Mouse (Mus musculus): ENCODE results near the gene Tlr6. TPM values are rescaled to one million over a fixed set of nuclear protein-coding genes. Genes with fewer than 3 reads are reported as not detected.

Tlr6 gene
- polyA plus RNA-seq, 1 experiment from 2014 or later: 0.20 TPM

GRCm38 (mm10) chr5:64954931-64955330 is 5.0 kb downstream of the Tlr6 start:
- no peak for ATAC-seq (ENCODE audit: low read depth)
- no peak overlapping the region for H3K4me2 ChIP-seq (ENCODE audit: low read depth, low read length)
- H3K9me3 ChIP-seq (ENCODE audit: control insufficient read depth, low read length): no peaks in the 10 kb centered on the region
- no peak overlapping the region for H3K4me3 ChIP-seq (ENCODE audit: low read depth, low read length)
- no peak overlapping the region for H3K9ac ChIP-seq (replicated peaks; ENCODE audit: low read depth, low read length)
- no peaks in the 10 kb centered on the region for H3K4me1 ChIP-seq (ENCODE audit: control insufficient read depth, insufficient read depth, low read length)
- WGBS: 88% methylated on average over 8 of the region's 8 CpGs
- no peaks in the 10 kb centered on the region for H3K27me3 ChIP-seq (ENCODE audit: control insufficient read depth, insufficient read depth, low read length)
- H3K27ac ChIP-seq (ENCODE audit: low read depth, low read length): no peak overlapping the region
- no peaks in the 10 kb centered on the region for H3K36me3 ChIP-seq (ENCODE audit: control insufficient read depth, insufficient read depth, low read length)

- no peak overlapping the region for H3K9ac ChIP-seq (replicated peaks; ENCODE audit: low read depth, low read length)
- H3K9me3 ChIP-seq (ENCODE audit: control insufficient read depth, low read length): no peaks in the 10 kb centered on the region
- H3K27ac ChIP-seq (ENCODE audit: low read depth, low read length): no peak overlapping the region
- H3K4me2 ChIP-seq (ENCODE audit: low read depth, low read length): no peak overlapping the region
- H3K4me3 ChIP-seq (ENCODE audit: low read depth, low read length): no peak overlapping the region
- H3K36me3 ChIP-seq (ENCODE audit: control insufficient read depth, insufficient read depth, low read length): no peaks in the 10 kb centered on the region
- no peaks in the 10 kb centered on the region for H3K4me1 ChIP-seq (ENCODE audit: control insufficient read depth, insufficient read depth, low read length)
- WGBS: 92% methylated on average over 5 of the region's 5 CpGs
- ATAC-seq (ENCODE audit: low read depth): no peak
- H3K27me3 ChIP-seq (ENCODE audit: control insufficient read depth, insufficient read depth, low read length): no peaks in the 10 kb centered on the region
These were observed 8.4 kb downstream of the Tlr6 start for GRCm38 (mm10) chr5:64951486-64951885.

GRCm38 (mm10) chr5:64932775-64933174 is 27.1 kb downstream of the Tlr6 start:
- no peak overlapping the region for H3K9ac ChIP-seq (replicated peaks; ENCODE audit: low read depth, low read length)
- WGBS: 93% methylated on average over 15 of the region's 15 CpGs
- no peaks in the 10 kb centered on the region for H3K27me3 ChIP-seq (ENCODE audit: control insufficient read depth, insufficient read depth, low read length)
- no peaks in the 10 kb centered on the region for H3K36me3 ChIP-seq (ENCODE audit: control insufficient read depth, insufficient read depth, low read length)
- no peak overlapping the region for H3K4me3 ChIP-seq (ENCODE audit: low read depth, low read length)
- no peaks in the 10 kb centered on the region for H3K9me3 ChIP-seq (ENCODE audit: control insufficient read depth, low read length)
- no peak overlapping the region for H3K27ac ChIP-seq (ENCODE audit: low read depth, low read length)
- no peak overlapping the region for H3K4me2 ChIP-seq (ENCODE audit: low read depth, low read length)
- no peaks in the 10 kb centered on the region for H3K4me1 ChIP-seq (ENCODE audit: control insufficient read depth, insufficient read depth, low read length)
- ATAC-seq (ENCODE audit: low read depth): no peak

GRCm38 (mm10) chr5:64932215-64932614 is 27.7 kb downstream of the Tlr6 start:
- H3K4me3 ChIP-seq (ENCODE audit: low read depth, low read length): no peak overlapping the region
- 59% methylated on average over 3 of the region's 3 CpGs for WGBS
- no peaks in the 10 kb centered on the region for H3K27me3 ChIP-seq (ENCODE audit: control insufficient read depth, insufficient read depth, low read length)
- H3K4me2 ChIP-seq (ENCODE audit: low read depth, low read length): no peak overlapping the region
- no peaks in the 10 kb centered on the region for H3K4me1 ChIP-seq (ENCODE audit: control insufficient read depth, insufficient read depth, low read length)
- no peak overlapping the region for H3K9ac ChIP-seq (replicated peaks; ENCODE audit: low read depth, low read length)
- H3K9me3 ChIP-seq (ENCODE audit: control insufficient read depth, low read length): no peaks in the 10 kb centered on the region
- no peak for ATAC-seq (ENCODE audit: low read depth)
- no peak overlapping the region for H3K27ac ChIP-seq (ENCODE audit: low read depth, low read length)
- no peaks in the 10 kb centered on the region for H3K36me3 ChIP-seq (ENCODE audit: control insufficient read depth, insufficient read depth, low read length)

- H3K9me3 ChIP-seq (ENCODE audit: control insufficient read depth, low read length): no peaks in the 10 kb centered on the region
- no peak for ATAC-seq (ENCODE audit: low read depth)
- no peaks in the 10 kb centered on the region for H3K27me3 ChIP-seq (ENCODE audit: control insufficient read depth, insufficient read depth, low read length)
- H3K9ac ChIP-seq (replicated peaks; ENCODE audit: low read depth, low read length): no peak overlapping the region
- H3K36me3 ChIP-seq (ENCODE audit: control insufficient read depth, insufficient read depth, low read length): no peaks in the 10 kb centered on the region
- H3K27ac ChIP-seq (ENCODE audit: low read depth, low read length): no peak overlapping the region
- H3K4me2 ChIP-seq (ENCODE audit: low read depth, low read length): no peak overlapping the region
- no peak overlapping the region for H3K4me3 ChIP-seq (ENCODE audit: low read depth, low read length)
- WGBS: 91% methylated on average over 5 of the region's 5 CpGs
- no peaks in the 10 kb centered on the region for H3K4me1 ChIP-seq (ENCODE audit: control insufficient read depth, insufficient read depth, low read length)
These were observed 37.0 kb downstream of the Tlr6 start for GRCm38 (mm10) chr5:64922891-64923381.

GRCm38 (mm10) chr5:64918616-64919597 is 41.0 kb downstream of the Tlr6 start:
- no peak for ATAC-seq (ENCODE audit: low read depth)
- H3K9ac ChIP-seq (replicated peaks; ENCODE audit: low read depth, low read length): no peak overlapping the region
- H3K4me2 ChIP-seq (ENCODE audit: low read depth, low read length): no peak overlapping the region
- H3K4me1 ChIP-seq (ENCODE audit: control insufficient read depth, insufficient read depth, low read length): no peaks in the 10 kb centered on the region
- H3K36me3 ChIP-seq (ENCODE audit: control insufficient read depth, insufficient read depth, low read length): no peaks in the 10 kb centered on the region
- H3K27ac ChIP-seq (ENCODE audit: low read depth, low read length): no peak overlapping the region
- no peaks in the 10 kb centered on the region for H3K9me3 ChIP-seq (ENCODE audit: control insufficient read depth, low read length)
- H3K4me3 ChIP-seq (ENCODE audit: low read depth, low read length): no peak overlapping the region
- no peaks in the 10 kb centered on the region for H3K27me3 ChIP-seq (ENCODE audit: control insufficient read depth, insufficient read depth, low read length)
- WGBS: 91% methylated on average over 6 of the region's 6 CpGs

- Histone ChIP-seq H3K4me1 (ENCODE audit: control insufficient read depth, insufficient read depth, low read length) (no peaks in the 10 kb centered on the region), H3K27ac (ENCODE audit: low read depth, low read length) (no peak overlapping the region), H3K9me3 (ENCODE audit: control insufficient read depth, low read length) (no peaks in the 10 kb centered on the region), H3K4me3 (ENCODE audit: low read depth, low read length) (no peak overlapping the region), H3K9ac (replicated peaks; ENCODE audit: low read depth, low read length) (no peak overlapping the region), H3K4me2 (ENCODE audit: low read depth, low read length) (no peak overlapping the region), H3K36me3 (ENCODE audit: control insufficient read depth, insufficient read depth, low read length) (no peaks in the 10 kb centered on the region), H3K27me3 (ENCODE audit: control insufficient read depth, insufficient read depth, low read length) (no peaks in the 10 kb centered on the region)
- 93% methylated on average over 11 of the region's 11 CpGs for WGBS
- no peak for ATAC-seq (ENCODE audit: low read depth)
These were observed 42.2 kb downstream of the Tlr6 start for GRCm38 (mm10) chr5:64917721-64918120.

GRCm38 (mm10) chr5:64917161-64917560 is 42.7 kb downstream of the Tlr6 start:
- Histone ChIP-seq H3K4me3 (ENCODE audit: low read depth, low read length) (no peak overlapping the region), H3K9ac (replicated peaks; ENCODE audit: low read depth, low read length) (no peak overlapping the region), H3K36me3 (ENCODE audit: control insufficient read depth, insufficient read depth, low read length) (no peaks in the 10 kb centered on the region), H3K9me3 (ENCODE audit: control insufficient read depth, low read length) (no peaks in the 10 kb centered on the region), H3K4me2 (ENCODE audit: low read depth, low read length) (no peak overlapping the region), H3K4me1 (ENCODE audit: control insufficient read depth, insufficient read depth, low read length) (no peaks in the 10 kb centered on the region), H3K27ac (ENCODE audit: low read depth, low read length) (no peak overlapping the region), H3K27me3 (ENCODE audit: control insufficient read depth, insufficient read depth, low read length) (no peaks in the 10 kb centered on the region)
- 99% methylated on average over 9 of the region's 9 CpGs for WGBS
- ATAC-seq (ENCODE audit: low read depth): no peak

GRCm38 (mm10) chr5:64908585-64909284 is 51.2 kb downstream of the Tlr6 start:
- Histone ChIP-seq H3K4me1 (ENCODE audit: control insufficient read depth, insufficient read depth, low read length) (no peaks in the 10 kb centered on the region), H3K4me3 (ENCODE audit: low read depth, low read length) (no peak overlapping the region), H3K9me3 (ENCODE audit: control insufficient read depth, low read length) (no peaks in the 10 kb centered on the region), H3K9ac (replicated peaks; ENCODE audit: low read depth, low read length) (no peak overlapping the region), H3K27ac (ENCODE audit: low read depth, low read length) (no peak overlapping the region), H3K4me2 (ENCODE audit: low read depth, low read length) (no peak overlapping the region), H3K36me3 (ENCODE audit: control insufficient read depth, insufficient read depth, low read length) (no peaks in the 10 kb centered on the region), H3K27me3 (ENCODE audit: control insufficient read depth, insufficient read depth, low read length) (no peaks in the 10 kb centered on the region)
- WGBS: 88% methylated on average over 6 of the region's 6 CpGs
- ATAC-seq (ENCODE audit: low read depth): no peak

Measured in neural tube, embryonic 14.5 days (tissue).